ENCODE assay signal across 17 mouse cellular contexts in genomic region chr10:34247757-34248156, GRCm38 (mm10). TPM values are rescaled to one million over a fixed set of nuclear protein-coding genes. Genes with fewer than 3 reads are reported as not detected.
DNase-seq lines count a peak whose midpoint lies in the region; ATAC-seq and TF ChIP-seq lines count a peak whose summit lies in the region.
"Had no signal": no experiment of that assay in that cellular context is flagged by ENCODE, and none has a peak within 500 bp of the region (broad histone marks: within the 10 kb centered on the region; RNA-seq: fewer than 3 reads in every experiment).

No protein-coding gene starts in this region.

- H3K4me1 ChIP-seq in heart, embryonic 13.5 days: 0 out of 2 replicates have a peak, but pooled peaks cover 4% of the 10 kb centered on the region
- 0 out of 2 replicates have a peak, but pooled peaks cover 9% of the 10 kb centered on the region for H3K4me1 ChIP-seq in limb, embryonic 14.5 days (ENCODE audit: control insufficient read depth, insufficient read depth, low read length)
- no peaks in the 10 kb centered on the region for H3K4me1 ChIP-seq in limb, embryonic 10.5 days
- peaks cover 58% of the 10 kb centered on the region for H3K4me1 ChIP-seq in bone marrow macrophage, adult 2 months (ENCODE audit: control insufficient read depth, insufficient read depth, low read length)
- H3K4me1 ChIP-seq: embryonic facial prominence, embryonic 12.5 days; hindbrain, embryonic 12.5 days had no signal

- TF ChIP-seq POLR2A in limb, embryonic 14.5 days (IDR thresholded peaks at IDR 0.05; ENCODE audit: borderline replicate concordance, extremely low read depth, insufficient read depth, insufficient read length): no peak
- TF ChIP-seq POLR2A in bone marrow macrophage, adult 2 months (IDR thresholded peaks at IDR 0.05; ENCODE audit: borderline replicate concordance, low read depth, low read length): no peak

- no peaks in the 10 kb centered on the region for H3K36me3 ChIP-seq in heart, embryonic 13.5 days
- H3K36me3 ChIP-seq in limb, embryonic 14.5 days (ENCODE audit: control insufficient read depth, insufficient read depth, low read length): no peaks in the 10 kb centered on the region
- H3K36me3 ChIP-seq in limb, embryonic 10.5 days: no peaks in the 10 kb centered on the region
- H3K36me3 ChIP-seq: embryonic facial prominence, embryonic 12.5 days; hindbrain, embryonic 12.5 days had no signal

- H3K9me3 ChIP-seq in heart, embryonic 13.5 days: no peaks in the 10 kb centered on the region
- no peaks in the 10 kb centered on the region for H3K9me3 ChIP-seq in limb, embryonic 14.5 days (ENCODE audit: control insufficient read depth, low read length)
- H3K9me3 ChIP-seq in limb, embryonic 10.5 days (replicated peaks): no peaks in the 10 kb centered on the region
- H3K9me3 ChIP-seq: embryonic facial prominence, embryonic 12.5 days; hindbrain, embryonic 12.5 days had no signal

- no peak for DNase-seq in heart, adult 9 months (ENCODE audit: low spot score in 2 of 2)
- DNase-seq in limb, embryonic 14.5 days (ENCODE audit: low spot score): peak; percentile 40
- DNase-seq in limb, embryonic 10.5 days (ENCODE audit: low spot score): no peak
- DNase-seq in NIH3T3 (ENCODE audit: low read depth): peak; percentile 13
- DNase-seq in frontal cortex, postnatal 10 days (ENCODE audit: low spot score in 2 of 2): no peak
- DNase-seq: adrenal gland, adult 8-10 months; B cell, adult 2 months; cerebellum, adult 9-11 months; kidney, adult 18-20 months; layer of hippocampus, postnatal 36 days; liver; right cerebral cortex, postnatal 14 days; thymus, postnatal 36 days had no signal

- H3K4me3 ChIP-seq in heart, embryonic 13.5 days: no peak overlapping the region
- H3K4me3 ChIP-seq in limb, embryonic 14.5 days (replicated peaks; ENCODE audit: low read length): no peak overlapping the region
- no peak overlapping the region for H3K4me3 ChIP-seq in limb, embryonic 10.5 days
- H3K4me3 ChIP-seq in bone marrow macrophage, adult 2 months (ENCODE audit: insufficient read depth, low read length): no peak overlapping the region
- H3K4me3 ChIP-seq: embryonic facial prominence, embryonic 12.5 days; hindbrain, embryonic 12.5 days had no signal

- no peak for TF ChIP-seq CTCF in bone marrow macrophage, adult 2 months (IDR thresholded peaks at IDR 0.05; ENCODE audit: low read depth, low read length)

- H3K27ac ChIP-seq in heart, embryonic 13.5 days (replicated peaks): peak overlapping the region; percentile 25; the same call in 1 of the 2 replicates
- H3K27ac ChIP-seq in limb, embryonic 14.5 days (replicated peaks; ENCODE audit: low read depth, low read length): no peak overlapping the region
- H3K27ac ChIP-seq in limb, embryonic 10.5 days: no peak overlapping the region
- peak overlapping the region; percentile 48 for H3K27ac ChIP-seq in bone marrow macrophage, adult 2 months (ENCODE audit: insufficient read depth, low read depth, low read length)
- H3K27ac ChIP-seq: embryonic facial prominence, embryonic 12.5 days; hindbrain, embryonic 12.5 days had no signal

- no peaks in the 10 kb centered on the region for H3K27me3 ChIP-seq in heart, embryonic 13.5 days (replicated peaks)
- no peaks in the 10 kb centered on the region for H3K27me3 ChIP-seq in limb, embryonic 14.5 days (ENCODE audit: control insufficient read depth, insufficient read depth, low read length)
- H3K27me3 ChIP-seq in limb, embryonic 10.5 days (ENCODE audit: low read depth, poor library complexity, severe bottlenecking): no peaks in the 10 kb centered on the region
- H3K27me3 ChIP-seq: embryonic facial prominence, embryonic 12.5 days; hindbrain, embryonic 12.5 days had no signal

- 54% methylated on average over 3 of the region's 3 CpGs for WGBS in heart, embryonic 13.5 days
- WGBS in limb, embryonic 14.5 days: 23% methylated on average over 3 of the region's 3 CpGs
- 67% methylated on average over 3 of the region's 3 CpGs for WGBS in limb, embryonic 10.5 days

- ATAC-seq in heart, embryonic 13.5 days (ENCODE audit: extremely low read depth, insufficient number of reproducible peaks, low FRiP score, low TSS enrichment): no peak
- no peak for ATAC-seq in limb, embryonic 14.5 days (ENCODE audit: low FRiP score, low read depth)

- H3K4me2 ChIP-seq in heart, embryonic 13.5 days: no peak overlapping the region
- no peak overlapping the region for H3K4me2 ChIP-seq in limb, embryonic 14.5 days (replicated peaks; ENCODE audit: low read depth, low read length, severe bottlenecking)
- H3K4me2 ChIP-seq: embryonic facial prominence, embryonic 12.5 days; hindbrain, embryonic 12.5 days had no signal

- no peak overlapping the region for H3K9ac ChIP-seq in heart, embryonic 13.5 days
- no peak overlapping the region for H3K9ac ChIP-seq in limb, embryonic 14.5 days (ENCODE audit: low read depth, low read length, severe bottlenecking)
- H3K9ac ChIP-seq: embryonic facial prominence, embryonic 12.5 days; hindbrain, embryonic 12.5 days had no signal

RNA-seq across cellular contexts. Expression of gene Tspyl1, which starts 34.2 kb away (rescaled TPM):
- polyA plus RNA-seq in heart, embryonic 13.5 days (2015; fragmentation: Nextera tagmentation; extraction: Ambion mirVana): 67.7 and 71.6 TPM in 2 replicates
- polyA plus RNA-seq in limb, embryonic 14.5 days (2012; rRNA removed): 39.6 and 40.7 TPM in 2 replicates
- 44.4 and 51.5 TPM in 2 replicates for polyA plus RNA-seq in limb, embryonic 14.5 days (2014; fragmentation: Nextera tagmentation; extraction: Ambion mirVana)
- 57.7 and 69.3 TPM in 2 replicates for polyA plus RNA-seq in limb, embryonic 10.5 days (2016; fragmentation: Nextera tagmentation; extraction: Ambion mirVana)
- 74.2 and 74.4 TPM in 2 replicates for polyA plus RNA-seq in bone marrow macrophage, adult 2 months (2012; ENCODE audit: insufficient read depth, insufficient read length, missing spikeins)

RNA-seq across cellular contexts. Expression of gene Dse, which starts 40.2 kb away (rescaled TPM):
- polyA plus RNA-seq in heart, embryonic 13.5 days (2015; fragmentation: Nextera tagmentation; extraction: Ambion mirVana): 13.6 and 15.2 TPM in 2 replicates
- polyA plus RNA-seq in limb, embryonic 14.5 days (2012; rRNA removed): 30.8 and 38.8 TPM in 2 replicates
- 49.8 and 50.6 TPM in 2 replicates for polyA plus RNA-seq in limb, embryonic 14.5 days (2014; fragmentation: Nextera tagmentation; extraction: Ambion mirVana)
- 26.7 and 35.2 TPM in 2 replicates for polyA plus RNA-seq in limb, embryonic 10.5 days (2016; fragmentation: Nextera tagmentation; extraction: Ambion mirVana)
- 91.2 and 104 TPM in 2 replicates for polyA plus RNA-seq in bone marrow macrophage, adult 2 months (2012; ENCODE audit: insufficient read depth, insufficient read length, missing spikeins)

RNA-seq across cellular contexts. Expression of gene Tspyl4, which starts 49.5 kb away (rescaled TPM):
- 16.9 and 19.7 TPM in 2 replicates for polyA plus RNA-seq in heart, embryonic 13.5 days (2015; fragmentation: Nextera tagmentation; extraction: Ambion mirVana)
- 13.4 and 13.8 TPM in 2 replicates for polyA plus RNA-seq in limb, embryonic 14.5 days (2012; rRNA removed)
- 7.5 and 11.6 TPM in 2 replicates for polyA plus RNA-seq in limb, embryonic 14.5 days (2014; fragmentation: Nextera tagmentation; extraction: Ambion mirVana)
- polyA plus RNA-seq in limb, embryonic 10.5 days (2016; fragmentation: Nextera tagmentation; extraction: Ambion mirVana): 14.9 and 22.9 TPM in 2 replicates
- 8.2 and 10.6 TPM in 2 replicates for polyA plus RNA-seq in bone marrow macrophage, adult 2 months (2012; ENCODE audit: insufficient read depth, insufficient read length, missing spikeins)

Comparison
In these comparisons a context has a peak if more than half of its experiments do, and no peak if none do; other contexts are left out.
1. DNase-seq: peak in limb, embryonic 14.5 days (single experiment) and NIH3T3 (single experiment); none in heart, adult 9 months (0 of 2), limb, embryonic 10.5 days (single experiment) and frontal cortex, postnatal 10 days (0 of 2).
2. H3K27ac ChIP-seq: peak in heart, embryonic 13.5 days (single experiment) and bone marrow macrophage, adult 2 months (single experiment); none in limb, embryonic 14.5 days (single experiment) and limb, embryonic 10.5 days (single experiment).